Mouse (Mus musculus) kidney, adult 2 months (tissue): ENCODE results near the gene Tk1.

Experiments used
- CTCF ChIP-seq: fragments of 200-500 bp; conservative IDR thresholded peaks from 2 replicates; pipeline ENCODE4 v1.5.1; 2011; ENCODE audit warnings: low read depth, mild to moderate bottlenecking, control low read depth, low read length, moderate library complexity, mixed read lengths; ENCODE audit not compliant: insufficient read depth, insufficient read length
- POLR2A ChIP-seq: fragments of 200-500 bp; IDR thresholded peaks from one replicate; pipeline ENCODE4 v1.6.1; 2011; ENCODE audit warnings: low read depth, low read length, control low read depth

DNA sequence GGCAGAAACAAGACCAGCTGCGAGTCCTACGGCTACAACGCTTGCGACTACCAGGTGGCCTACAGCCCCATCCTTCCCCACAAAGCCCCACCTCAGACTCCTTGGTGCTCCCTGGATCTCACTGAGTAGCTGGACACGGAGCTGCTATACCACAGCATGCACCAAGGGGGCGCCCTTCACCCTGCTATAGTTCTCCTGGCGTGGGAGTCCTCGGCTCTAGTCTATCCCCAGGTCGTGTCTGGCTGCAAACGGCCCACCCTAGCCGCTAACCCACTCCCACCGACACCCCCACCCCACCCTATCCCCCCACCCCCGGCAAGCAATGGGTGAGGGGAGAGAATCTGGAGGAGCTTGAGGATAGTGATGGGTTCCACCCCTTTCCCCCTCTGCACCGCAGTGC, 35.6 kb downstream of the Tk1 start:
- peak; percentile 86 for TF ChIP-seq CTCF
- TF ChIP-seq POLR2A: no peak
